Mouse (Mus musculus): ENCODE measurements around the gene Hkdc1.

DNA sequence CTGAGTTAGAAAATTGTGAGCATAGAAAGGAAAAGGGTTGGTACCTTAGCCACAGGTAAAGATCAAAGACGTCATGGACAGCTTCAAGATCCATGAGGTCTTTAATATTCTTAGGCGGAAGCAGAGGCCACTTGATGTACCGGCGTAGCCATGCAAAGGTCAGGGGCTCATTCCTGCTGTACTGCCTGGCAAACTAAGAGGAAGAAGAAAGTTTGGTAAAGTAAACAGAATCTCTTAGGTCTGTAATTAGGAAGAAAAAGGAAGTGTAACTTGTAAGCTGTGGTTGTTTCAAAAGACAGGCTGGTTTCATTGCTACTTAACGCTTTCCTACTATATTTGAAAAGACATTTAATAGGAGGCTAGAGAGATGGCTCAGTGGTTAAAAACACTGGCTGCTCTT, 8.1 kb upstream of the Hkdc1 start:
- TF ChIP-seq CTCF (IDR thresholded peaks at IDR 0.05; ENCODE audit: low read depth) (no peak), EP300 (IDR thresholded peaks at IDR 0.05; ENCODE audit: low read depth) (no peak)
